Mouse (Mus musculus) bone marrow, adult 2 months (tissue): Measurements from ENCODE around the gene Tcf12.

Experiments
- CTCF ChIP-seq: fragments of 200-500 bp; IDR thresholded peaks from 2 replicates; pipeline ENCODE4 v1.5.1; 2011; ENCODE audit warnings: low read length, control low read depth; ENCODE audit not compliant: control insufficient read depth, insufficient read depth
- POLR2A ChIP-seq: fragments of 200-500 bp; IDR thresholded peaks from 2 replicates; pipeline ENCODE4 v1.6.1; 2011; ENCODE audit warnings: low read depth, mild to moderate bottlenecking, control low read depth, low read length, borderline replicate concordance; ENCODE audit not compliant: control insufficient read depth

- TF ChIP-seq CTCF (no peak), POLR2A (no peak)
Measured at GRCm38 (mm10) chr9:71986716-71987115, 125.0 kb downstream of the Tcf12 start.
